Mouse (Mus musculus): Measurements from ENCODE around the gene Gm17324. TPM values are rescaled to one million over a fixed set of nuclear protein-coding genes. Genes with fewer than 3 reads are reported as not detected.

Gene Gm17324
- total RNA-seq, 2 experiments from 2014 or later, result not detected

Small RNA genes lying within 50 kb of the gene (microRNA-seq; reads per million reads assigned to microRNA genes)
- 0 reads per million in 2 experiments for gene Gm26377

Other genes with a start within 250 kb of the Gm17324 start
- gene Gsta1, start 218.1 kb downstream of the Gm17324 start, total RNA-seq (2021), result not detected
- not detected for gene Gm3776, start 191.7 kb downstream of the Gm17324 start, total RNA-seq (2021)
- gene Gm10639, start 158.9 kb downstream of the Gm17324 start, total RNA-seq (2021), result not detected
- gene Omt2a, start 134.0 kb downstream of the Gm17324 start, total RNA-seq (2021), result not detected
- not detected for gene Omt2b, start 121.2 kb downstream of the Gm17324 start, total RNA-seq (2021)
- gene Gsta2, start 93.0 kb downstream of the Gm17324 start, total RNA-seq (2021), result not detected
- not detected for gene Dppa5a, start 80.6 kb downstream of the Gm17324 start, total RNA-seq (2021)
- gene Ooep, start 70.1 kb downstream of the Gm17324 start, total RNA-seq (2021), result not detected
- not detected for gene Ddx43, start 53.0 kb downstream of the Gm17324 start, total RNA-seq (2021)
- under 1 TPM in 1 of 2 experiments, not detected in 1; 0.17 TPM for gene Cgas, start 5.5 kb downstream of the Gm17324 start, total RNA-seq (2021)
- 10 to 100 TPM; 17.6 to 21.4 TPM for gene Mto1, start 578 bp downstream of the Gm17324 start, total RNA-seq (2021)
- gene Eef1a1, start 40.4 kb upstream of the Gm17324 start, total RNA-seq (2021), result 100 to 1,000 TPM; 496 to 538 TPM
- 1 to 10 TPM; 2.7 to 4.0 TPM for gene Slc17a5, start 139.3 kb upstream of the Gm17324 start, total RNA-seq (2021)
- under 1 TPM; 0.46 to 0.81 TPM for gene Cd109, start 166.8 kb upstream of the Gm17324 start, total RNA-seq (2021)